Mouse (Mus musculus): ENCODE data around the gene Haspin. TPM values are rescaled to one million over a fixed set of nuclear protein-coding genes. Genes with fewer than 3 reads are reported as not detected.

Gene Haspin
- polyA plus RNA-seq, 1 experiment from 2014 or later: 14.1 TPM

- peaks cover 17% of the 10 kb centered on the region for H3K4me1 ChIP-seq (ENCODE audit: control insufficient read depth, insufficient read depth, low read length)
- H3K36me3 ChIP-seq (ENCODE audit: control insufficient read depth, insufficient read depth, low read length): 0 out of 2 replicates have a peak, but pooled peaks cover 3% of the 10 kb centered on the region
- no peak overlapping the region for H3K4me2 ChIP-seq (ENCODE audit: low read depth, low read length)
- 43% methylated on average over 5 of the region's 5 CpGs for WGBS
- 0 out of 2 replicates have a peak overlapping the region, but pooled peaks have one; percentile 34 for H3K27ac ChIP-seq (ENCODE audit: low read length)
- no peaks in the 10 kb centered on the region for H3K27me3 ChIP-seq (replicated peaks; ENCODE audit: control insufficient read depth, insufficient read depth, low read length)
- no peak for ATAC-seq
- H3K9ac ChIP-seq (ENCODE audit: low read depth, low read length): no peak overlapping the region
- no peak overlapping the region for H3K4me3 ChIP-seq (ENCODE audit: low read length)
- no peaks in the 10 kb centered on the region for H3K9me3 ChIP-seq (ENCODE audit: control insufficient read depth, low read length)
Observed at GRCm38 (mm10) chr11:73172186-73172585, 34.1 kb upstream of the Haspin start.

GRCm38 (mm10) chr11:73169231-73169630 is 31.1 kb upstream of the Haspin start:
- Histone ChIP-seq H3K9me3 (ENCODE audit: control insufficient read depth, low read length) (no peaks in the 10 kb centered on the region), H3K9ac (ENCODE audit: low read depth, low read length) (no peak overlapping the region), H3K27me3 (replicated peaks; ENCODE audit: control insufficient read depth, insufficient read depth, low read length) (no peaks in the 10 kb centered on the region), H3K36me3 (ENCODE audit: control insufficient read depth, insufficient read depth, low read length) (no peaks in the 10 kb centered on the region), H3K4me3 (ENCODE audit: low read length) (no peak overlapping the region), H3K4me2 (ENCODE audit: low read depth, low read length) (no peak overlapping the region), H3K4me1 (ENCODE audit: control insufficient read depth, insufficient read depth, low read length) (peaks cover 5% of the 10 kb centered on the region; the same call in 1 of the 2 replicates), H3K27ac (ENCODE audit: low read length) (no peak overlapping the region)
- 40% methylated on average over 4 of the region's 4 CpGs for WGBS
- no peak for ATAC-seq

GRCm38 (mm10) chr11:73168576-73168975 is 30.5 kb upstream of the Haspin start:
- Histone ChIP-seq H3K27me3 (replicated peaks; ENCODE audit: control insufficient read depth, insufficient read depth, low read length) (no peaks in the 10 kb centered on the region), H3K4me2 (ENCODE audit: low read depth, low read length) (no peak overlapping the region), H3K4me1 (ENCODE audit: control insufficient read depth, insufficient read depth, low read length) (peaks cover 5% of the 10 kb centered on the region; the same call in 1 of the 2 replicates), H3K9me3 (ENCODE audit: control insufficient read depth, low read length) (no peaks in the 10 kb centered on the region), H3K9ac (ENCODE audit: low read depth, low read length) (no peak overlapping the region), H3K4me3 (ENCODE audit: low read length) (no peak overlapping the region), H3K36me3 (ENCODE audit: control insufficient read depth, insufficient read depth, low read length) (no peaks in the 10 kb centered on the region), H3K27ac (ENCODE audit: low read length) (no peak overlapping the region)
- 83% methylated on average over 6 of the region's 6 CpGs for WGBS
- ATAC-seq: no peak

- Histone ChIP-seq H3K4me3 (ENCODE audit: low read length) (no peak overlapping the region), H3K4me2 (ENCODE audit: low read depth, low read length) (no peak overlapping the region), H3K4me1 (ENCODE audit: control insufficient read depth, insufficient read depth, low read length) (peaks cover 5% of the 10 kb centered on the region; the same call in 1 of the 2 replicates), H3K36me3 (ENCODE audit: control insufficient read depth, insufficient read depth, low read length) (no peaks in the 10 kb centered on the region), H3K9me3 (ENCODE audit: control insufficient read depth, low read length) (no peaks in the 10 kb centered on the region), H3K9ac (ENCODE audit: low read depth, low read length) (no peak overlapping the region), H3K27me3 (replicated peaks; ENCODE audit: control insufficient read depth, insufficient read depth, low read length) (no peaks in the 10 kb centered on the region), H3K27ac (ENCODE audit: low read length) (no peak overlapping the region)
- WGBS: 84% methylated on average over 8 of the region's 8 CpGs
- ATAC-seq: no peak
Observed at GRCm38 (mm10) chr11:73168071-73168470, 30.0 kb upstream of the Haspin start.

GRCm38 (mm10) chr11:73162284-73162683 is 24.2 kb upstream of the Haspin start:
- no peaks in the 10 kb centered on the region for H3K4me1 ChIP-seq (ENCODE audit: control insufficient read depth, insufficient read depth, low read length)
- H3K4me3 ChIP-seq (ENCODE audit: low read length): no peak overlapping the region
- 59% methylated on average over 5 of the region's 5 CpGs for WGBS
- H3K9me3 ChIP-seq (ENCODE audit: control insufficient read depth, low read length): no peaks in the 10 kb centered on the region
- H3K4me2 ChIP-seq (ENCODE audit: low read depth, low read length): no peak overlapping the region
- no peak for ATAC-seq
- H3K9ac ChIP-seq (ENCODE audit: low read depth, low read length): no peak overlapping the region
- no peak overlapping the region for H3K27ac ChIP-seq (ENCODE audit: low read length)
- H3K27me3 ChIP-seq (replicated peaks; ENCODE audit: control insufficient read depth, insufficient read depth, low read length): peaks cover 12% of the 10 kb centered on the region; the same call in 1 of the 2 replicates
- no peaks in the 10 kb centered on the region for H3K36me3 ChIP-seq (ENCODE audit: control insufficient read depth, insufficient read depth, low read length)

DNA sequence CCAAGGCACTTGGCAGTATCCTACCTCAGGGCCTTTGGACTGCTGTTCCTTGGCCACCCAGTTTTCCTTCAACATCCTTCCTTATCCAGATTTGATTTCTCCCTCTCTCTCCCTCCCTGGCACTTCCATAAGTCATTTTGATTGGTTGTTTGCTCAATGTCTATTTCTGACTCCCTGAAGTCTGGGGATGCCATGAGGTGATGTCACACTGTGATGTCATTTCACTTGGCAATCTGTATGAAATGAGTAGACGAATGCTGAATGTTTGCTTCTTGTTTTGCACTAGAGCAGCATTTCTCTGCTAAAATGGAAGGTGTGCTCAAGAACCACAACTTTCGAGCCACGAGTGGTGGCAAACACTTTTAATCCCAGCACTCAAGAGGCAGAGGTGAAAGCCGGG is 23.5 kb upstream of the Haspin start:
- Histone ChIP-seq H3K27ac (ENCODE audit: low read length) (no peak overlapping the region), H3K4me3 (ENCODE audit: low read length) (no peak overlapping the region), H3K4me2 (ENCODE audit: low read depth, low read length) (no peak overlapping the region), H3K9ac (ENCODE audit: low read depth, low read length) (no peak overlapping the region), H3K4me1 (ENCODE audit: control insufficient read depth, insufficient read depth, low read length) (no peaks in the 10 kb centered on the region), H3K9me3 (ENCODE audit: control insufficient read depth, low read length) (no peaks in the 10 kb centered on the region), H3K36me3 (ENCODE audit: control insufficient read depth, insufficient read depth, low read length) (no peaks in the 10 kb centered on the region), H3K27me3 (replicated peaks; ENCODE audit: control insufficient read depth, insufficient read depth, low read length) (peaks cover 12% of the 10 kb centered on the region; the same call in 1 of the 2 replicates)
- WGBS: 79% methylated on average over 4 of the region's 4 CpGs
- no peak for ATAC-seq

- peak overlapping the region; percentile 51 for H3K4me3 ChIP-seq (ENCODE audit: low read length)
- H3K9me3 ChIP-seq (ENCODE audit: control insufficient read depth, low read length): no peaks in the 10 kb centered on the region
- H3K4me1 ChIP-seq (ENCODE audit: control insufficient read depth, insufficient read depth, low read length): no peaks in the 10 kb centered on the region
- ATAC-seq: no peak
- peaks cover 12% of the 10 kb centered on the region; the same call in 1 of the 2 replicates for H3K27me3 ChIP-seq (replicated peaks; ENCODE audit: control insufficient read depth, insufficient read depth, low read length)
- H3K4me2 ChIP-seq (ENCODE audit: low read depth, low read length): peak overlapping the region; percentile 85
- 32% methylated on average over 6 of the region's 6 CpGs for WGBS
- no peak overlapping the region for H3K27ac ChIP-seq (ENCODE audit: low read length)
- H3K9ac ChIP-seq (ENCODE audit: low read depth, low read length): peak overlapping the region; percentile 59; the same call in 1 of the 2 replicates
- H3K36me3 ChIP-seq (ENCODE audit: control insufficient read depth, insufficient read depth, low read length): no peaks in the 10 kb centered on the region
Observed at GRCm38 (mm10) chr11:73160811-73161200, 22.7 kb upstream of the Haspin start.

DNA sequence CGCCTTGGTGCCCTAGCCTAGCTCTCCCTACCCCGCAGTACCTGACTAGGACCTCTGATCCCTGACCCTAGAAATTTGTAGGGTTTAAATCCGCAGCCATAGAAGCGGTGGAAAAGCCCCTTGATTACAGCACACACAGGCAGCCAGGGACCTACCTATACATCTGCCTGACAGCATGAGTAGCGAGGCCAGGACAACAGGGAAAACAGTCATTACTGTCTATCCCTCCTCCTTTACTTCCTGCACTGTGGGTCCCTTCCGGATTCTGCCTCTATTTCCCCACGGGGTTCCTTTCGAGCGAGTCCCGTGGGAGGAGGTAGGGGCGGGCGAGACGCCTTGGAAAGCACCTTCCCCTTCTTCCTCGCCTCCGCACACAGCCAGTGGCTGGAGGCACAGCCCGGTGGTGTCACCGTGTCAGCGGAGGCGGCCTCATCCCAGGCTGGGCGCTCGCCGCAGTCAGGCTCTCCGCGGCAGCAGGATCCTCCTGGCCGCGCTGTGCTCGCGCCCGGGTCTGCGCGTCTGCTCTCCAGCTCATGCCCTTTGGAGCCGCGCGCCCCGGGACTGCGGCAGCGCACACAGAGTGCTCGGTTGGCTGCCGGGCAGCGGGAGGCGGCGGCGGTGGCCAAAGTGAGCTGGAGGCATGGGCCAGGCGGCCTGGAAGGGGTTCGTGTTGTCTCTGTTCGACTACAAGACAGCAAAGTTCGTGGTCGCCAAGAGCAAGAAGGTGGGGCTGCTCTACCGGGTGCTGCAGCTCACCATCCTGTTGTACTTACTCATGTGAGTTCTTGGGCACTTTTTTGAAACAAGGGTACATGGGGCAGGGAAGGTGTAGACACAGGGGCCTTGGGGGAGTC is 22.1 kb upstream of the Haspin start, which contains the start of gene P2rx5:
Gene P2rx5, plus strand, starts transcription at position 465 of the 854 bp plus-strand sequence.
- peak within 1 kb of the TSS; percentile 59 for H3K9ac ChIP-seq (ENCODE audit: low read depth, low read length)
- ATAC-seq: peak; percentile 89
- no peaks in the 10 kb centered on the region for H3K9me3 ChIP-seq (ENCODE audit: control insufficient read depth, low read length)
- WGBS: 4% methylated on average over 49 of the region's 49 CpGs
- peak within 1 kb of the TSS; percentile 51 for H3K4me3 ChIP-seq (ENCODE audit: low read length)
- H3K36me3 ChIP-seq (ENCODE audit: control insufficient read depth, insufficient read depth, low read length): no peaks in the 10 kb centered on the region
- no peak within 1 kb of the TSS for H3K27ac ChIP-seq (ENCODE audit: low read length)
- no peaks in the 10 kb centered on the region for H3K4me1 ChIP-seq (ENCODE audit: control insufficient read depth, insufficient read depth, low read length)
- H3K27me3 ChIP-seq (replicated peaks; ENCODE audit: control insufficient read depth, insufficient read depth, low read length): peaks cover 12% of the 10 kb centered on the region; the same call in 1 of the 2 replicates
- peak within 1 kb of the TSS; percentile 85 for H3K4me2 ChIP-seq (ENCODE audit: low read depth, low read length)

DNA sequence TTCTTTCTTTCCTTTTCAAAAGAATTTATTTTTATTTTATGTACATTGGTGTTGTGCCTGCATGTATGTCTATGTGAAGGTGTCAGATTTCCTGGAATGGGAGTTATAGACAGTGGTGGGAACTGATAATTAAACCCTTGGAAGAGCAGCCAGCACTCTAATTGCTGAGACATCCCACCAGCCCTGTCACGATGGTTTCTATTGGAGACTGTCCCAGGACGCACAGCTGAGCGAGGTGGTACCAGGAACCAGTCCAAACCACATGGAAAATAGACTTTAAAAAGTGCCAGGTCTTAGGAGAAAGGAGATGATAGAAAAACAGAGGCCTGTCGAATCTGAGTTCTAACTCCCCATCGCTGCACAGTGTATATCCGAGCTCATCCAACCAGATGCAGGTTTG is 17.0 kb upstream of the Haspin start:
- no peak for ATAC-seq
- H3K27ac ChIP-seq (ENCODE audit: low read length): no peak overlapping the region
- no peaks in the 10 kb centered on the region for H3K4me1 ChIP-seq (ENCODE audit: control insufficient read depth, insufficient read depth, low read length)
- no peak overlapping the region for H3K9ac ChIP-seq (ENCODE audit: low read depth, low read length)
- H3K4me3 ChIP-seq (ENCODE audit: low read length): no peak overlapping the region
- no peak overlapping the region for H3K4me2 ChIP-seq (ENCODE audit: low read depth, low read length)
- H3K9me3 ChIP-seq (ENCODE audit: control insufficient read depth, low read length): no peaks in the 10 kb centered on the region
- H3K36me3 ChIP-seq (ENCODE audit: control insufficient read depth, insufficient read depth, low read length): no peaks in the 10 kb centered on the region
- WGBS: 72% methylated on average over 6 of the region's 6 CpGs
- H3K27me3 ChIP-seq (replicated peaks; ENCODE audit: control insufficient read depth, insufficient read depth, low read length): 0 out of 2 replicates have a peak, but pooled peaks cover 4% of the 10 kb centered on the region
